Mouse (Mus musculus) midbrain, embryonic 13.5 days (tissue): ENCODE measurements around the gene Emc3. TPM values are rescaled to one million over a fixed set of nuclear protein-coding genes. Genes with fewer than 3 reads are reported as not detected.

ENCODE experiments used
- ATAC-seq: fragments of 200-750 bp; cut with Nextera tagmentation; 2 replicates; pipeline ENCODE4 v1.8.0; 2017; ENCODE audit warnings: mild to moderate bottlenecking, moderate TSS enrichment, moderate library complexity
- H3K27ac ChIP-seq: fragments of 300-500 bp; sonication (generic); 2 replicates; pipeline ENCODE4 v1.5.1; 2015; ENCODE audit warnings: inconsistent platforms, mild to moderate bottlenecking, moderate library complexity
- H3K27me3 ChIP-seq: fragments of 300-500 bp; sonication (generic); 2 replicates; pipeline ENCODE4 v1.6.1; 2015; ENCODE audit warnings: mild to moderate bottlenecking, inconsistent platforms
- H3K36me3 ChIP-seq: fragments of 300-500 bp; sonication (generic); 2 replicates; pipeline ENCODE4 v1.6.1; 2015; ENCODE audit warnings: mild to moderate bottlenecking, inconsistent platforms
- H3K4me1 ChIP-seq: fragments of 300-500 bp; sonication (generic); replicated peaks from 2 replicates; pipeline ENCODE4 v1.6.1; 2015; ENCODE audit warnings: inconsistent platforms
- H3K4me2 ChIP-seq: fragments of 300-500 bp; sonication (generic); replicated peaks from 2 replicates; pipeline ENCODE4 v1.6.1; 2015; ENCODE audit warnings: moderate library complexity, mild to moderate bottlenecking, inconsistent platforms
- H3K4me3 ChIP-seq: fragments of 300-500 bp; sonication (generic); replicated peaks from 2 replicates; pipeline ENCODE4 v1.5.1; 2015; ENCODE audit warnings: mild to moderate bottlenecking, inconsistent platforms
- H3K9ac ChIP-seq: fragments of 300-500 bp; sonication (generic); replicated peaks from 2 replicates; pipeline ENCODE4 v1.6.1; 2015; ENCODE audit warnings: mild to moderate bottlenecking, inconsistent platforms
- H3K9me3 ChIP-seq: fragments of 300-500 bp; sonication (generic); 2 replicates; pipeline ENCODE4 v1.6.1; 2016; ENCODE audit warnings: mild to moderate bottlenecking, inconsistent platforms
- WGBS: fragments of 180-500 bp; shearing (Covaris S2); methylation state at CpG from one replicate; pipeline ENCODE4 v1.1.7; 2015; 5-methylcytosine and 5-hydroxymethylcytosine counted together
- polyA plus RNA-seq: library from polyadenylated mRNA; unstranded; fragments of >200 nt; fragmentation: Nextera tagmentation; extraction: Ambion mirVana; gene quantifications from 2 replicates; pipeline ENCODE4 v1.2.1, GENCODE M21; 2015

The Emc3 gene
- polyA plus RNA-seq, 1 experiment from 2014 or later, result 99.6 TPM

DNA sequence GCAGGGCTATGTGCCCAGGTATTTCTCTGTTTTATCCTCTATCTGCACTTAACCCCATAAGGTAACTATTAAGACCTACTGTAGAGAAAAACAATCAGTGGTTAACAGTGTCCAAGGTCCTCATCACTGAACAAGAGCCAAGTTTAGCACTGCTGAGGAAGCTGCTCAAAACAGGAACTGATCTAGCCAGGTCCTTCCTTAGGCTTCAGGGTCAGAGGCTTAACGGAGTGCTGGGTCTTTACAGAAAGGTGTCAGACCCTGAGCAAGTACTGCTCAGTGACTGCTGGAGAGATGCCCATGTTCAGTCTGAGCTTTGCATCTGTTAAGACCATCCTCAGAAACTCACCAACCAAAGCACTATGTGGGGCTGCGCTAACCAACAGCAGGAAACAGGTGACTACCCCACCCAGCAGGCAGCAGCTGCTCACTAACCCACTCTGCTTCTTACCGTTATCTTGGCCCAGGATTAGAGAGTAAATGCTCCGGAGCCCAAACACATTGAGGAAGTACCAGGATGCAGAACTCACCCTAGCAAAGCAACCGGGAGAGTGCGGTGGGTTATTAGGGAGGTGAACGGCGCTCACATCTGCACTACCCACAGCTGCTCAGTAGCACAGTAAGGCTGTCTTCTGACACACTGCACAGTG lies 13.9 kb downstream of the Emc3 start:
- no peak overlapping the region for H3K4me3 ChIP-seq
- H3K4me2 ChIP-seq, result no peak overlapping the region
- H3K9ac ChIP-seq, result no peak overlapping the region
- peaks cover 100% of the 10 kb centered on the region for H3K36me3 ChIP-seq
- no peaks in the 10 kb centered on the region for H3K9me3 ChIP-seq
- no peaks in the 10 kb centered on the region for H3K27me3 ChIP-seq
- no peak overlapping the region for H3K27ac ChIP-seq
- no peak for ATAC-seq
- H3K4me1 ChIP-seq, result no peaks in the 10 kb centered on the region
- 96% methylated on average over 8 of the region's 8 CpGs for WGBS

DNA sequence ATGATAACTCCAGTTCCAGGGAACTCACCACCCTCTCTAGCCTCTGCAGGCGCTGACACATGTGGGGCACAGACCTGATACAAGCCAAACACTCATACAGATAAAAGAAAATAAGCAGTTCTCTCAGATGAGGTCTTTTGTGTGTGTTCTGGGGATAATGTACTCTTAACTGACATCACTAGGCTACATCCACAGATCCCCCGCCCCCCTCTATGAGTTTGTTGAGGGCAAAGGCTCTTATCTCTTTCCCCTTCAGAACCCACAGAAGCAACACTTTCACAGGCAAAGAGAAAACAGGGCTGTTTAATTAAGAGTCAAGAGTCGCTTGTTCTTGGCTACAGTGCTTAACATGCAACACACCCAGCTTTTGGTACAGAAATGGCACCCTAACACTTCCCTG lies 16.9 kb downstream of the Emc3 start:
- peaks cover 74% of the 10 kb centered on the region for H3K36me3 ChIP-seq
- H3K4me2 ChIP-seq, result no peak overlapping the region
- no peaks in the 10 kb centered on the region for H3K9me3 ChIP-seq
- ATAC-seq, result no peak
- H3K9ac ChIP-seq, result no peak overlapping the region
- H3K27me3 ChIP-seq, result no peaks in the 10 kb centered on the region
- H3K4me3 ChIP-seq, result no peak overlapping the region
- H3K4me1 ChIP-seq, result no peaks in the 10 kb centered on the region
- no peak overlapping the region for H3K27ac ChIP-seq
- WGBS, result 100% methylated on average over 3 of the region's 3 CpGs

DNA sequence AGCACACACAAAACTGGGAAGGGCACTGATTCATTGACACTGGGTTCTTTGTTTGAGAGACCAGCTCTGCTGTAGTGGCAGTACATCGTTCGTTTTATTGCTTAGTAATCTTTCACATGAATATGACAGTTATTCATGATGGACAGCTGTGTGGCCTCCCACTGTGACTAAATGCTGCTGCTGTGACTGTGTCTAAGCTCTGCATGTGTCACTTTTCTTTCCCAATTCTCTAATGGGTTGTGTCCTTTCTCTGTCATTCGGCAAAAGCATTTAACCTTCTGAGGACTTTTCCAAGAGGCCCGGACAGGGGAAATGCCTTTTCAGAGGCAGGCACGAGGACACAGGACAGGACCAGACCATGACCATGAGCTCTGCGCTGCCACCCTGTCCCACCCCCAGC lies 17.5 kb downstream of the Emc3 start:
- Histone ChIP-seq H3K4me2 (no peak overlapping the region), H3K4me3 (no peak overlapping the region), H3K36me3 (peaks cover 67% of the 10 kb centered on the region), H3K9me3 (no peaks in the 10 kb centered on the region), H3K27ac (no peak overlapping the region), H3K4me1 (0 out of 2 replicates have a peak, but pooled peaks cover under 1% of the 10 kb centered on the region), H3K9ac (no peak overlapping the region), H3K27me3 (no peaks in the 10 kb centered on the region)
- ATAC-seq, result no peak
- 95% methylated on average over 6 of the region's 6 CpGs for WGBS

DNA sequence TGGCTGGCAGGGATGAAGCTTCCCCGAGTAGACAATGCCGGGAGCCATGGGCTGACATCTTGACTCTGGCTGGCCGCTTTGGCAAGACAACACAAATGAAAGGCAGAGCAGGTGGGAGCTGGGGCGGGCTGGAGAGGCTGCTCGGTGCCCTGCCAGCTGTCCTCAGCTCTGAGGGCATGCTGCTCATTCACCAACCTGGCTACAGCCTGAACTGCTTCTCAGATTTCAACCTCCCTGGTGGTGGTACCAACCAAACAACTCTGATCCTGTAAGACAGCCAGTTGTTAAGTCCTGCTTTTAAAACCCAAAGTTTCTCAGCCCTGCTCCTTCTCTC lies 22.5 kb downstream of the Emc3 start:
- 54% methylated on average over 5 of the region's 5 CpGs for WGBS
- Histone ChIP-seq H3K27me3 (no peaks in the 10 kb centered on the region), H3K9ac (no peak overlapping the region), H3K4me2 (no peak overlapping the region), H3K9me3 (no peaks in the 10 kb centered on the region), H3K4me3 (no peak overlapping the region), H3K27ac (no peak overlapping the region), H3K36me3 (peaks cover 17% of the 10 kb centered on the region), H3K4me1 (peaks cover 8% of the 10 kb centered on the region; the same call in 1 of the 2 replicates)
- no peak for ATAC-seq

DNA sequence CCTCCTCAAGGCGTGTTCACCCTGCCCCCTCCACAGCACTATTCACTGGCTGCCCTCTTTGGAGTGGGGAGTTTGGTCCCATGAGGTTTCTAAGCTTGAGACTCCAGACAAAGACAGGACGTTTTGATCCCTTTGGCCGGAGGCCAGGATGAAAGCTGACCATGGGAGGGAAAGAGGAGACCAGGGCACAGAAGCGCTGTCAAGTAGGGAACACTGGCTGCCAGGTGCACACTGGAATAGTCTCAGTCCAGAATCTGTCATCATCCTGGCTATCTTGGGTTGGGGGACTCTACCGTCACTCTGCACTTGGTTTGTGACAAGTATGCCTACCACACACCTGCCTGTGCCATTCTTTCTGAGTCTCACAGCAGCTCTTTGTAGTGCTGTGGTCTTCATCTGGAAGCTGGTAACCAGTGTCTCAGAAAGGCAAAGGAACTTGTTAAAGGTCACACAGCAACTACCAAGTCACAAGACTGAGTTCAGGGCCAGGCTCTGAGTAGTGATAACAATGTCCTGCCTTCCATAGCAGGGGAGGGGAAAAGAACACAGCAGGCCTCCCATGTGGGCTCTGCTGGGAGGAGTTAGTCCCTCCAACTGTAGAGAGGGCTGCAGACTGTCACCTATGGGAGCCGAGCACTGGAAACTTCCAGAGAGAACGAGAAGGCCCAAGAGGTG lies 23.0 kb downstream of the Emc3 start:
- no peak overlapping the region for H3K4me3 ChIP-seq
- H3K9ac ChIP-seq, result no peak overlapping the region
- peaks cover 12% of the 10 kb centered on the region for H3K36me3 ChIP-seq
- 64% methylated on average over 7 of the region's 7 CpGs for WGBS
- no peaks in the 10 kb centered on the region for H3K27me3 ChIP-seq
- no peak overlapping the region for H3K27ac ChIP-seq
- no peak for ATAC-seq
- H3K4me2 ChIP-seq, result no peak overlapping the region
- peaks cover 8% of the 10 kb centered on the region; the same call in 1 of the 2 replicates for H3K4me1 ChIP-seq
- no peaks in the 10 kb centered on the region for H3K9me3 ChIP-seq

DNA sequence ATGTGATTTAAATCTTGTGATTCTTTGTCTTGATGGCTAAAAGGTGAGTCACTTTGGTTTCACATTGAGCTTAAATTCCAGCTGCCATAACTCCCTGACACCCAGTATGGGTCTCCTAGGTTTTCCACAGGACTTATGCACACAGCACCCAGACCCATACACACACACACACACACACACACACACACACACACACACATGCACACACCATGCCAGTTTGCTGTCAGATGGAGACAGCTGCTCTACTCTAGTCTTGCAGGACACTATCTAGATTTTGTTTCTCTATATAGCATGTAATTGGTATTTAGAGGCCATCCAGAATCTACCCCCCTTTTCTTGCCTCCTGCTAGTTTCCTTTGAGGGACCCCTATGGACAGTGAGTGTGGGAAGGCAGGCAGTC lies 24.3 kb downstream of the Emc3 start:
- no peak overlapping the region for H3K4me3 ChIP-seq

DNA sequence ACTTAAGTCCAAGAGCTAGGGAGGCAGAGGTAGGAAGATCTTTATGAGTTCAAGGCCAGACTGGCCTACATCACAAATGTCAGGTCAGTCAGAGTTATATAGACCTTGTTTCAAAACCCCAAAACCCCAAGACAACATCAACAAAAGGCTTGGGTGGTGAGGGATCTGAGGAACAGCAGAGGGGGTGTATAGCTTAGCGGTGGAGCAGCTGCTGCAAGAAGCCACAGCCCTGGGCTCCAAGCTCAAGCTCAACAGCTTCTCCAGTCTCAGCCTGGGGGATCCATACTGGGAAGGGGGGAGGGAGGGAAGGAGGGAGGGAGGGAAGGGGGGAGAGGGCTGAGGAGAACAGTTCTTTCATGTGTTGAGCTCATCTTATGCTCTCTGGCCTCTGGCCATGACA lies 25.8 kb downstream of the Emc3 start:
- ATAC-seq, result no peak
- Histone ChIP-seq H3K4me2 (no peak overlapping the region), H3K27me3 (peaks cover 6% of the 10 kb centered on the region; the same call in 1 of the 2 replicates), H3K27ac (no peak overlapping the region), H3K9me3 (no peaks in the 10 kb centered on the region), H3K9ac (no peak overlapping the region), H3K4me1 (peaks cover 21% of the 10 kb centered on the region), H3K36me3 (no peaks in the 10 kb centered on the region), H3K4me3 (no peak overlapping the region)
- 89% methylated on average over 1 of the region's 1 CpGs for WGBS

More for the DNA sequence above, 24.3 kb downstream of the Emc3 start:
- no peak for ATAC-seq
- H3K9ac ChIP-seq, result no peak overlapping the region
- H3K36me3 ChIP-seq, result peaks cover 1% of the 10 kb centered on the region; the same call in 1 of the 2 replicates
- no peaks in the 10 kb centered on the region for H3K27me3 ChIP-seq
- peaks cover 12% of the 10 kb centered on the region for H3K4me1 ChIP-seq
- H3K9me3 ChIP-seq, result no peaks in the 10 kb centered on the region
- H3K27ac ChIP-seq, result no peak overlapping the region
- no peak overlapping the region for H3K4me2 ChIP-seq

DNA sequence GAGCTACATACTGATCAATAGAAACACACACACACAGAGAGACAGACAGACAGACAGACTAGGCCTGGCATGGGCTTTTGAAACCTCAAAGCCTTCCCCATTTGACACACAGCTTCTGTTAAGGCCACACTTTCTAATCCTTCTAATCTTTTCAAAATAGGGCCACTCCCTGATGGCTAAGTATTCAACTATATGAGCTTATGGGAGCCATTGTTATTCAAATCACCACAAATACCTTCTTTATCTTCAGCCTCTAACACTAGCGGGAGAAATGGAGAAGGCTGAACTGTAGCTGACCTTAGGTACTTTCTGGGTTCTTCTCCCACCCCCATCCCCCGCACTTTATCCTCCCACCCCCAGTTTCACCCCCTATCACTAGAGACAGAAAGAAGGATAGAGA lies 28.7 kb downstream of the Emc3 start:
- no peak overlapping the region for H3K4me3 ChIP-seq
- peaks cover 15% of the 10 kb centered on the region for H3K27me3 ChIP-seq
- peaks cover 13% of the 10 kb centered on the region for H3K4me1 ChIP-seq
- no peak overlapping the region for H3K27ac ChIP-seq
- H3K9ac ChIP-seq, result no peak overlapping the region
- H3K36me3 ChIP-seq, result no peaks in the 10 kb centered on the region
- H3K9me3 ChIP-seq, result no peaks in the 10 kb centered on the region
- no peak overlapping the region for H3K4me2 ChIP-seq
- no peak for ATAC-seq
- WGBS, result 27% methylated on average over 2 of the region's 2 CpGs

DNA sequence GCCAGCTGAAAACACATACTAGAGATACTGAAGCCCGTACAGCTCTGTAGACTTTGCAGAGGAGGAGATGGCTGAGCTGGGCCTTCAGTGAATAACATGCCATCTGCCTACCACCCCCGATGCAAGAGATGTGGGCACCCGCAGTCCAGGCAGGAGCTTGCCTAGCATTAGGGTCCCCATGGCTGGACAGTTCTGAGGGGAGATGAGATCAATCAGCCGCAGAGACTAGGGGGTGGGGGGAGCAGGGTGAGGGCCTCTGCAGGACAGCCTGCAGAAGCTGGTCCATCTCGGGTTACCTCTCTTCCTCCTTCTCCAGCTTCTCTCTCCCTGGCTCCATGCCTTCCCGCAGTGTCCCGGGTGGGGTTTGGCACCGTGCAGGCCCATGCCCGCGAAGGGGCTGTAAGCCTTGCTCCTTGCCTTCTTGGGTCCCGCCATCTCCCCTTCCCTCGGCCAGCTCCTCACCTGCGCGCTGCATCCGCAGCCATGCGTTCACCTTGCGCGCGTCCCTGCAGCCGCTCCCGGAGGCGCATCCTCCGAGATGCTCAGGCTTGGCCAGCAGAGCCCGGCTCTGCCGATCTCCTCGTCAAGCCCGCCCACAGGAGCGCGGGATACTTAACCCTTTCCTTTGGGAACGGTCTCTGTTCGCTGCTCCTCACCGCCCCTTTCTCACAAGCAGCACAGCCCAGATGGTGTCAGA lies 29.9 kb downstream of the Emc3 start, which contains the start of gene Prrt3:
TSS of gene Prrt3 (minus strand) at position 544 of the 697 bp plus-strand sequence.
- Histone ChIP-seq H3K36me3 (no peaks in the 10 kb centered on the region), H3K9ac (peak within 1 kb of the TSS; percentile 72), H3K4me1 (peaks cover 13% of the 10 kb centered on the region), H3K27ac (peak within 1 kb of the TSS; percentile 22; the same call in 1 of the 2 replicates), H3K9me3 (no peaks in the 10 kb centered on the region), H3K4me3 (peak within 1 kb of the TSS; percentile 50), H3K27me3 (peaks cover 15% of the 10 kb centered on the region), H3K4me2 (peak within 1 kb of the TSS; percentile 63)
- ATAC-seq, result peak; percentile 88
- WGBS, result 3% methylated on average over 31 of the region's 32 CpGs

DNA sequence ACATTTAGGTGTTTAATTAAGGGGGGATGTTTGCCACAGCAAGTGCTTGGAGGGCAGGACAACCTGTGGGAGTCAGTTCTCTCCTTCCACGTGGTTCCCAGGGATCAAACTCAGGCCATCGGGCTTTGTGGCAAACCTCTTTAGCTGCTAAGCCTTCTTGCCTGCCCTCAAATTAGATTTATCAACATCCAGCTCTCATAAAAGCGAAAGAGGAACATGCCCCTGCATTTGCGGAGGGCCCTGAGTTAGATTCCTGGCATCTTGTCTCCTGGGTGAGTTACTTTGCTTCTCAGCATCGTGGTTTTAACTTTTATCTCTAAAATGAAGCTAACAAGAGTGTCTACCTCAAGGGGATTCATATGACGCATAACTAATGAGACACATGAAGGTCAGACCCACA lies 32.1 kb downstream of the Emc3 start:
- H3K4me1 ChIP-seq, result peaks cover 25% of the 10 kb centered on the region
- WGBS, result 88% methylated on average over 6 of the region's 6 CpGs
- no peak overlapping the region for H3K27ac ChIP-seq
- no peak for ATAC-seq
- H3K4me3 ChIP-seq, result no peak overlapping the region
- no peaks in the 10 kb centered on the region for H3K36me3 ChIP-seq
- peaks cover 29% of the 10 kb centered on the region for H3K27me3 ChIP-seq
- H3K9ac ChIP-seq, result no peak overlapping the region
- no peak overlapping the region for H3K4me2 ChIP-seq
- no peaks in the 10 kb centered on the region for H3K9me3 ChIP-seq

DNA sequence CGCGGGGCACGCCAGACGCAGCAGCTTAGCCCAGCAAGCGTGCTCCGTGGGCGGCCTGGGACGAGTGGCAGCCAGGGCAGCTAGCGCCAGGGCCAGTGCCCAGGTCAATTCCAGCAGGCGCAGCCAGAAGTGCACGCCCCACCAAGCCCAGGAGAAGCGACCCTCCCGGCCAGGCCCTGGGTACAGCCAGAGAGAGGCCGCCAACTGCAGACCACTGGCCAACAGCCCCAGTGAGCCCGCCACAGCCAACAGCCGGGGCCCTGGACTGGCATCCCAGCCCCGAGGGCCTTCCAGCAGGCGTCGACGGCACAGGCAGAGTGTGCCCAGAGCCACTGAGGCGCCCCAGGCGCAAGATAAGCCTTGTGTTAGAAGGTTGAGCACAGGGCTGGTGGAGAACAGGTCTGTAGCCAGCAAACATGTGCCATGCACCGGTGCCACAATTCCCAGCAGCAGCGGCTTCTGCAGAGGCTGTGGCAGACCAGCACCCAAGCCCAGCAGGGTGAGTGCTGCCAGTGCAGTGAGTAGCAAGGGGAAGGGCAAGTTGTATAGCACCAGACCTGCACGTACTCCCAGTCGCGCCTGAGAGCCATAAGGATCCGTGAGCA lies 36.3 kb downstream of the Emc3 start:
- H3K36me3 ChIP-seq, result peaks cover 33% of the 10 kb centered on the region
- no peaks in the 10 kb centered on the region for H3K9me3 ChIP-seq
- H3K27ac ChIP-seq, result no peak overlapping the region
- peak; percentile 22 for ATAC-seq
- H3K4me3 ChIP-seq, result peak overlapping the region; percentile 41
- peaks cover 17% of the 10 kb centered on the region; the same call in 1 of the 2 replicates for H3K4me1 ChIP-seq
- 61% methylated on average over 28 of the region's 28 CpGs for WGBS
- H3K27me3 ChIP-seq, result peaks cover 18% of the 10 kb centered on the region
- peak overlapping the region; percentile 58 for H3K4me2 ChIP-seq
- H3K9ac ChIP-seq, result 0 out of 2 replicates have a peak overlapping the region, but pooled peaks have one; percentile 1
